Mouse (Mus musculus) neural tube, embryonic 15.5 days (tissue): ENCODE measurements around the gene Miga1. TPM values are rescaled to one million over a fixed set of nuclear protein-coding genes. Genes with fewer than 3 reads are reported as not detected.

ENCODE experiments used
- ATAC-seq: fragments of 200-750 bp; cut with Nextera tagmentation; 2 replicates; pipeline ENCODE4 v1.8.0; 2017; ENCODE audit warnings: mild to moderate bottlenecking, moderate TSS enrichment, moderate library complexity; ENCODE audit not compliant: low FRiP score
- H3K27ac ChIP-seq: fragments of 300-500 bp; sonication (generic); replicated peaks from 2 replicates; pipeline ENCODE4 v1.5.1; 2015; ENCODE audit warnings: mild to moderate bottlenecking, inconsistent platforms
- H3K27me3 ChIP-seq: fragments of 300-500 bp; sonication (generic); replicated peaks from 2 replicates; pipeline ENCODE4 v1.6.1; 2015; ENCODE audit warnings: inconsistent platforms
- H3K36me3 ChIP-seq: fragments of 300-500 bp; sonication (generic); 2 replicates; pipeline ENCODE4 v1.6.1; 2015; ENCODE audit warnings: inconsistent platforms
- H3K4me1 ChIP-seq: fragments of 300-500 bp; sonication (generic); 2 replicates; pipeline ENCODE4 v1.6.1; 2015; ENCODE audit warnings: inconsistent platforms
- H3K4me2 ChIP-seq: fragments of 300-500 bp; sonication (generic); 2 replicates; pipeline ENCODE4 v1.6.1; 2015; ENCODE audit warnings: inconsistent platforms, mild to moderate bottlenecking, moderate library complexity
- H3K4me3 ChIP-seq: fragments of 300-500 bp; sonication (generic); replicated peaks from 2 replicates; pipeline ENCODE4 v1.5.1; 2015; ENCODE audit warnings: mild to moderate bottlenecking, inconsistent platforms
- H3K9ac ChIP-seq: fragments of 300-500 bp; sonication (generic); replicated peaks from 2 replicates; pipeline ENCODE4 v1.6.1; 2015; ENCODE audit warnings: mild to moderate bottlenecking, inconsistent platforms
- H3K9me3 ChIP-seq: fragments of 300-500 bp; sonication (generic); replicated peaks from 2 replicates; pipeline ENCODE4 v1.6.1; 2016; ENCODE audit warnings: inconsistent platforms
- WGBS: fragments of 180-500 bp; shearing (Covaris S2); methylation state at CpG from one replicate; pipeline ENCODE4 v1.1.7; 2015; ENCODE audit warnings: mixed read lengths; 5-methylcytosine and 5-hydroxymethylcytosine counted together
- polyA plus RNA-seq: library from polyadenylated mRNA; unstranded; fragments of >200 nt; fragmentation: Nextera tagmentation; extraction: Ambion mirVana; gene quantifications from 2 replicates; pipeline ENCODE4 v1.2.1, GENCODE M21; 2015

The Miga1 gene
- polyA plus RNA-seq, 1 experiment from 2014 or later: 17.3 TPM

GRCm38 (mm10) chr3:152300376-152301337 lies 39.5 kb downstream of the Miga1 start:
- H3K36me3 ChIP-seq: peaks cover 57% of the 10 kb centered on the region
- no peak overlapping the region for H3K4me2 ChIP-seq
- H3K4me3 ChIP-seq: no peak overlapping the region
- no peak for ATAC-seq
- H3K9ac ChIP-seq: no peak overlapping the region
- H3K9me3 ChIP-seq: no peaks in the 10 kb centered on the region
- 0 out of 2 replicates have a peak, but pooled peaks cover 3% of the 10 kb centered on the region for H3K4me1 ChIP-seq
- no peak overlapping the region for H3K27ac ChIP-seq
- H3K27me3 ChIP-seq: no peaks in the 10 kb centered on the region
- 87% methylated on average over 14 of the region's 14 CpGs for WGBS

GRCm38 (mm10) chr3:152295896-152296295 lies 44.3 kb downstream of the Miga1 start:
- no peaks in the 10 kb centered on the region for H3K27me3 ChIP-seq
- no peak for ATAC-seq
- no peak overlapping the region for H3K27ac ChIP-seq
- 94% methylated on average over 5 of the region's 5 CpGs for WGBS
- H3K9me3 ChIP-seq: no peaks in the 10 kb centered on the region
- peaks cover 49% of the 10 kb centered on the region for H3K36me3 ChIP-seq
- H3K9ac ChIP-seq: no peak overlapping the region
- no peak overlapping the region for H3K4me3 ChIP-seq
- no peak overlapping the region for H3K4me2 ChIP-seq
- H3K4me1 ChIP-seq: 0 out of 2 replicates have a peak, but pooled peaks cover 3% of the 10 kb centered on the region

GRCm38 (mm10) chr3:152294400-152294799 lies 45.8 kb downstream of the Miga1 start:
- peaks cover 54% of the 10 kb centered on the region for H3K36me3 ChIP-seq
- H3K4me2 ChIP-seq: no peak overlapping the region
- H3K27me3 ChIP-seq: no peaks in the 10 kb centered on the region
- H3K4me1 ChIP-seq: no peaks in the 10 kb centered on the region
- H3K9me3 ChIP-seq: no peaks in the 10 kb centered on the region
- no peak overlapping the region for H3K27ac ChIP-seq
- no peak overlapping the region for H3K4me3 ChIP-seq
- 71% methylated on average over 3 of the region's 3 CpGs for WGBS
- no peak overlapping the region for H3K9ac ChIP-seq
- no peak for ATAC-seq

GRCm38 (mm10) chr3:152293530-152294181 lies 46.6 kb downstream of the Miga1 start:
- Histone ChIP-seq H3K9me3 (no peaks in the 10 kb centered on the region), H3K4me2 (no peak overlapping the region), H3K4me1 (no peaks in the 10 kb centered on the region), H3K9ac (no peak overlapping the region), H3K36me3 (peaks cover 59% of the 10 kb centered on the region), H3K27me3 (no peaks in the 10 kb centered on the region), H3K27ac (no peak overlapping the region), H3K4me3 (no peak overlapping the region)
- WGBS: 92% methylated on average over 13 of the region's 13 CpGs
- no peak for ATAC-seq

GRCm38 (mm10) chr3:152291895-152292294 lies 48.3 kb downstream of the Miga1 start:
- Histone ChIP-seq H3K4me3 (no peak overlapping the region), H3K27me3 (no peaks in the 10 kb centered on the region), H3K4me2 (no peak overlapping the region), H3K27ac (no peak overlapping the region), H3K36me3 (peaks cover 69% of the 10 kb centered on the region), H3K9me3 (no peaks in the 10 kb centered on the region), H3K4me1 (no peaks in the 10 kb centered on the region), H3K9ac (no peak overlapping the region)
- 87% methylated on average over 6 of the region's 6 CpGs for WGBS
- no peak for ATAC-seq

- H3K4me2 ChIP-seq: no peak overlapping the region
- ATAC-seq: no peak
- H3K4me1 ChIP-seq: no peaks in the 10 kb centered on the region
- H3K9me3 ChIP-seq: no peaks in the 10 kb centered on the region
- H3K9ac ChIP-seq: no peak overlapping the region
- H3K4me3 ChIP-seq: no peak overlapping the region
- WGBS: 88% methylated on average over 17 of the region's 17 CpGs
- H3K27ac ChIP-seq: no peak overlapping the region
- H3K36me3 ChIP-seq: peaks cover 69% of the 10 kb centered on the region
- no peaks in the 10 kb centered on the region for H3K27me3 ChIP-seq
These were observed 49.9 kb downstream of the Miga1 start for GRCm38 (mm10) chr3:152290175-152290798.

GRCm38 (mm10) chr3:152288740-152289139 lies 51.5 kb downstream of the Miga1 start:
- Histone ChIP-seq H3K4me2 (no peak overlapping the region), H3K27me3 (no peaks in the 10 kb centered on the region), H3K9me3 (no peaks in the 10 kb centered on the region), H3K4me1 (no peaks in the 10 kb centered on the region), H3K9ac (no peak overlapping the region), H3K36me3 (peaks cover 70% of the 10 kb centered on the region), H3K4me3 (no peak overlapping the region), H3K27ac (no peak overlapping the region)
- whole genome bisulfite sequencing: 74% methylated on average over 4 of the region's 4 CpGs
- ATAC-seq: no peak

GRCm38 (mm10) chr3:152288276-152288675 lies 51.9 kb downstream of the Miga1 start:
- WGBS: 89% methylated on average over 5 of the region's 5 CpGs
- Histone ChIP-seq H3K4me3 (no peak overlapping the region), H3K4me2 (no peak overlapping the region), H3K4me1 (no peaks in the 10 kb centered on the region), H3K27me3 (no peaks in the 10 kb centered on the region), H3K36me3 (peaks cover 70% of the 10 kb centered on the region), H3K9ac (no peak overlapping the region), H3K27ac (no peak overlapping the region), H3K9me3 (no peaks in the 10 kb centered on the region)
- no peak for ATAC-seq

GRCm38 (mm10) chr3:152287810-152288209 lies 52.4 kb downstream of the Miga1 start:
- ATAC-seq: no peak
- H3K4me1 ChIP-seq: no peaks in the 10 kb centered on the region
- no peak overlapping the region for H3K9ac ChIP-seq
- H3K27ac ChIP-seq: no peak overlapping the region
- H3K36me3 ChIP-seq: peaks cover 73% of the 10 kb centered on the region
- 75% methylated on average over 9 of the region's 9 CpGs for whole genome bisulfite sequencing
- no peaks in the 10 kb centered on the region for H3K9me3 ChIP-seq
- H3K4me3 ChIP-seq: no peak overlapping the region
- H3K4me2 ChIP-seq: no peak overlapping the region
- no peaks in the 10 kb centered on the region for H3K27me3 ChIP-seq

GRCm38 (mm10) chr3:152284759-152285158 lies 55.4 kb downstream of the Miga1 start:
- Histone ChIP-seq H3K36me3 (peaks cover 71% of the 10 kb centered on the region), H3K4me2 (no peak overlapping the region), H3K27me3 (no peaks in the 10 kb centered on the region), H3K9me3 (no peaks in the 10 kb centered on the region), H3K27ac (no peak overlapping the region), H3K4me3 (no peak overlapping the region), H3K4me1 (no peaks in the 10 kb centered on the region), H3K9ac (no peak overlapping the region)
- ATAC-seq: no peak
- WGBS: 95% methylated on average over 5 of the region's 5 CpGs

GRCm38 (mm10) chr3:152284306-152284705 lies 55.9 kb downstream of the Miga1 start:
- H3K36me3 ChIP-seq: peaks cover 71% of the 10 kb centered on the region
- H3K9ac ChIP-seq: no peak overlapping the region
- H3K4me1 ChIP-seq: no peaks in the 10 kb centered on the region
- no peak overlapping the region for H3K4me3 ChIP-seq
- no peak for ATAC-seq
- no peak overlapping the region for H3K27ac ChIP-seq
- no peaks in the 10 kb centered on the region for H3K27me3 ChIP-seq
- 100% methylated on average over 1 of the region's 1 CpGs for WGBS
- H3K4me2 ChIP-seq: no peak overlapping the region
- no peaks in the 10 kb centered on the region for H3K9me3 ChIP-seq
